Mouse (Mus musculus): ENCODE measurements at regions not wholly inside any gene's neighbourhood (a gene's known extent, or its start where the extent isn't known, plus 50 kb on each side); places are given as distances from the start of the nearest gene placed in this dataset.

- TF ChIP-seq POLR2A (IDR thresholded peaks at IDR 0.05; ENCODE audit: insufficient read depth, low read depth, low read length) (no peak), EP300 (IDR thresholded peaks at IDR 0.05; ENCODE audit: insufficient read depth, low read depth, low read length) (no peak)
Observed at GRCm38 (mm10) chr19:52768117-52768516, 271.9 kb downstream of the Xpnpep1 start.
